Mouse (Mus musculus) layer of hippocampus, postnatal 25 days (tissue): ENCODE data around the gene Pde4c. TPM values are rescaled to one million over a fixed set of nuclear protein-coding genes. Genes with fewer than 3 reads are reported as not detected.

Experiments used
- DNase-seq, 2 experiments: peaks; one replicate each; pipeline ENCODE4 v3.0.0; 2022; ENCODE audit warnings: mixed read lengths in 2 of 2, low spot score in 1 of 2; ENCODE audit errors: extremely low spot score in 1 of 2
- total RNA-seq, 2 experiments: library from RNA; stranded (reverse); gene quantifications; 2 replicates each; pipeline ENCODE4 v1.2.3; 2021

Gene Pde4c
- total RNA-seq, 2 experiments from 2014 or later: 0.89 to 1.2 TPM

DNA sequence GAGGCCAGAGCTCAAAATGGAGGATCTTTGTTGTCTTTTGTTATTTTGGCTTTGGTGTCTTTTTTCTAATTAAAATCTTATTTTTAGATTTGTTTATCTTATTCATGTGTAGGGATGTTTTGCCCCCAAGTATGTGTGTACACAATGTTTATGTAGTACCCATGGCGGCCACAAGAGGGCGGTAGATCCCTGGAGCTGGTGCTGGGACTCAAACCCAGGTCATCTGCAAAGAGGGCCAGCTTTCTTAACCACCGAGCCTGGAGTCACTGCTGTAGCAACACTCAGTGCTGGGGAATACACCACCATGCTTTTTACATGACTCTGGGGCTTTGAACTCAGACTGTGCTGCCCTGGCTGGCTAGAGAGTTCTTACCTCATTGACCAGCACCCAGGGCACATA, 39.8 kb downstream of the Pde4c start:
- peak in 1 of 2 experiments; percentile 74 for DNase-seq

DNA sequence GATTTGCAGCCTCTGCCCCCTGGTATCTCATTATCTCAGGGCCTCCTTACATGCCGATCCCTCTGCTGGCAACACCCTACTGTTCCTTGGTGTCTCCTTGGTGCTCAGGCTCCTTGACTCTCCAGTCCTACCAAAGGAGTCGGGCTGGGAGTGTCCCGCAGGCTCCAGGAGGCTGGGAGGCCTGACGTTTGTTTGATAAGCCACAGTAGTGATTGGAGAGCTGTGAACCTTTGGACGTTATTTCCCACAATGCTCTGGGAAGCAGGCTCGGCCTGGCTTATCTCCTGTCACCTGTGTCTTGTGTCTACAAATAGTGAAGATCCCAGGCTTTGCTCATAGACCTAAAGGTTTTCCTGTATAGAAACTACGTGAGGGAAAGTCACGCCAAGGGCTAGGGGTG, 40.5 kb downstream of the Pde4c start:
- DNase-seq: no peak

DNA sequence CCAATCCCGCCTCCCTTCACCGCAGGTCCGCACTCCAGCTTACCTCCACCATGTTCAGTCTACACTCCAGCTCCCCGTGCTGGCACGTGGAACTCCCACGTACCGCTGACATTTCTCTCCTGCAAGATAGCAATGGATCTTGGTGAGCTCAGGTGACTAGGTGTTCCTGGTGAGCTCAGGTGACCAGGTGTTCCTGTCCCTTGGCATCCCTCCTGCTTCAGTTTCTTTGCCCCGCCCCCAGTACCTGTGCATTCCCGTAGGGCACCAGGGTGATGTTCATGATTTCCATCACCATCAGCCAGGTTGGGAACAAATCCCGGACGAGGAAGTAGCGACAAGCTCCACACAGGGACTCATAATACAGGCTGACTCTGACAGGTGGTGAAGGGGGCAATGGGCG, 41.2 kb downstream of the Pde4c start:
- DNase-seq: no peak

DNA sequence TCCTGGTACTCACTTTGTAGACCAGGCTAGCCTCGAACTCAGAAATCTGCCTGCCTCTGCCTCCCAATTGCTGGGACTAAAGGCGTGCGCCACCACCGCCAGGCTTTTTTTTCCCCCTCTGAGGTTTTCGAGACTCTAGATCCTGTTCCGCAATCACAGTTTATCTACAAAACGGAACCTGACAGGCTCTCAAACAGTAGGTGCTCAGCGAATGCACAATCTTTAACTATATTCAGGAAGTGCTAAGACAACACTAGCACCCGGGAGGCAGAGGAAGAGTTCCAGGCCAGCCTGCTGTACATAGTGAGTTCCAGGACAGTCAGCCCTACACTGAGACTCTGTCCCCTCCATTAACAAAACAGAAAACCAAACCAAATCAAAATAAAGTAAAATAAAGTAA, 41.8 kb downstream of the Pde4c start:
- no peak for DNase-seq

DNA sequence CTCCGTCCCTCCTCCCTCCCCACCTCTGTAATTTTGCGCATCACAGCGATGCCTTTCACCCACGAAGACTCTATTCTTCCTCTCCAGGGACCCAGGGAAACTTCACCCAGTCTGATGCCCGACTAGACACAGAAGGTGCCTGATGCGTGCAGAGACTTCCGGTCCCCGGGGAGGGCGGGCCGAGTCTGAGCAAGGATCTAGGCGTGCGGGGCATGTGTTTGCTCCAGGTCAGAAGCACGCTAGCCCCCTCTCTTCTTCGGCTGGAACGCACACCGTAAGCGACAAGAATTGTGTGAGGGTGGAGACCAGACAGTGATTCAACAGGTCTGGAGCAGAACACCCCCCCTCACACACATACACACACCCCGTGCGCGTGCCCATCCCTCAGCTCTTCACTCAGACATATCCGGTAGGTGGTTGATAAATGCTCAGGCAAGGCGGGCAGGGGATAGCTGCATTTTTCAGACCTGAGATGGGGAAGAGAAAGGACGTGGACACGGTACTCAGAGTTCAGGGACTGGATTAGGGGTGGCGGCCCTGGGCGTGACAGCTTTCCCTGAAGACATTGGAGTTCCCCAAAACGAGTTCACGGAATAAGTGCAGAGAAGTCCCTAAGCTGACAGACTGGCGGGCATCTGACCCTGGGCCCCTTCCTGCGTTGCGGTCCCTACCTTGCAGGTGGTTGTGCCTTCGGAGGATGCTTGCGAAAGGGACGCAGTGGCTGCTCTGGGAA, 42.5 kb downstream of the Pde4c start:
- DNase-seq: peak in 1 of 2 experiments; percentile 13

DNA sequence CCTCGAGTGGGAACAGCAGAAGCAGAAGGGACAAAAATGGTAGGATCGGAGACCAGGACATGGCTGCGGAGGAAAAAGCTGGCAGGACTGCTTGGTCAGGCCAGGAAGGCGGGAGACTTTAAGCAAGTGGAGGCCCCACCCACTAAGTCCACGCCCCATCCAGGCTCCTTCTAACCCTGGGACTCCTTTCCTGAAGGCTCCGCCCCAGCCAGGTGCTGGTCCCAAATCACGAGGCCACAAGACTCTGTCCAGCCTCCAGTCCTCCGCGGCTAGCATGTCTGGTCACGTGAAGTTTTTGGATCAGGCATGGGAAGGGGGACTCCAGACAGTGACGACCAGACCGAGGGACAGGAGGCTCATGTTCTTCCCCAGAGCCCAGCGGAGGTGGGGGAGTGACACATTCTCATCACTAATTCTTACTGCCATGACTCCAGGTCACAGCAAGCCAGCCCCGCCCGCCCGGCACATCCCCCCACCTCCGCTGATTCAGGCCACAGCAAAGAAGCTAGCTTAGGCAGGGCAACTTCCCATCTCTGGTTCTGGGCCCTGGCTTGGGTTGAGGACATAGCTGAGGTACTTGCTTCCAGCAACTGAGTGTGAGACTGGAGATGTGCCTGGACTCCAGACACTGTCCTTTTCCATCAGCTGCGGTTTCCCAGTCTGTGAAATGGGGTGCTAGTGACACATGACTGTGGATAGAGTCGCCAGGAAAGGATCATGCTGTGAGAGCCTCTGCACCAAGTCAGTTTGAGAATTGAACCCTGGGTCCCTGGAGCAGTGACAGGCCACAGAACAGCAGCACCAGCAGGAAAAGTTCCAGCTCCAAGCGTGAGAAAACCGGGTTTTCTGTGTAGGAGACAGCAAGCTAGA, 43.3 kb downstream of the Pde4c start:
- peak in 1 of 2 experiments; percentile 9 for DNase-seq

DNA sequence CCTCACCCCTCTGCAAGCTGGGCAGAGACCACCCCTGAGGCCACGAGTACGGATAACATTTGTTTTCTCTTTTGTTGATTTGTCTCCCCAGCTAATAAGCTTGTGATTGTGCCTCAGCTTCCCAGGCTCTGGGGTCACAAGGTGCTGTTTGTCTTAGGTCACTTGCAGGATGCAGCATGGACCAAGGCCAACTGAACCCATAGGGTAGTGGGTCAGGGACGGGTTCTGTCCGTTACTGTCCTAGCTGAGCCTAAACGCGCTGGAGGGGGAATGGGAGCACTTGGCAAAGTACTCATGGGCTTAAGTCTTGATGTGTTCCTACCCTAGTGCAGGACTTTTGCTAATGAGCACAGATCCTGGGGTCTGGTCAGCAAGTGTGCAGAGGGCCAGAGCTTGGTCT, 44.0 kb downstream of the Pde4c start:
- peak in 1 of 2 experiments; percentile 3 for DNase-seq

DNA sequence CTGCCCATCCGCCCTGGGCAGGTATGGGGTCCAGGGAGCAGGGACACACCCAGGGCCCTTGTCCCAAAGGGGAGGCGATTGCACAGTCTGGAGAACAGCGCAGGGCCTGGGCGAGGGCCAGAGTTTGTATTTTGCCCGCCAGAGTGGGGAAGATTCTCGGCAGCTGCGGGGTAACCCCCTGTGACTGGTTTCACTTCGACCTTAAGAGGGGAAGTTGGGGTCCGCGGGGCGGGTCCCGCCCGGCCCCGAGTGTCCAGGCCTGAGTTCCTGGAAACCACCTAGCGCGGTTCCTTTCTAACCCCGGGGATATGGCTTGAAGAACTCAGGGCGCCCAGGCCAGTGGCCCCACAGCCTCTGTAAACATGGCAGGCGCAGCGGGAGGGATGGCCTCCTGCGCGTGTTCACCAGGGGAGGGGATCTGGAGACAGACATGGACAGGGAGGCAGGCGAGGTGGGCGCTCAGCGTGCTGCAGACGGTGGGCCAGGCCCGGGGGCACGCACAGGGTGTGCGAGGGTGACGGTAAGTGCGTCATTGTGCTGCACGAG, 44.8 kb downstream of the Pde4c start:
- peak in 1 of 2 experiments; percentile 8 for DNase-seq

DNA sequence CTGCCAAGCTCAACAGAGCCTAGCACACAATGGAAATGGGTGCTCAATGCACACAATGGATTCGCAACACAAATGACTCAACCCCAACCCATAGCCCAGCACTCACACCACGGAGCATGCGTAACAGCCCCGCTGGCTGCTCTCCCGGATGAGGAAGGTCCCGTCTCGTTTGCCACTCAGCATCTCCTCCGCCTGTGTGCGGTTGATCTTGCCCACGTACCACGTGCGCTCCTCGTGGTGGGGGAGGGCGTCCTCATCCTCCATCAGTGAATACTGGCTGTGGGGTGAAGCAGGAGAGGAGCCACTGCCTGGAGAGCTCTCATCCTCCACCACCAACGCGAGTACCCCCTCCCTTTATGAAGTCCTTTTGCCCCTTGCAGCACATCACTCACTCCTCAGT, 45.4 kb downstream of the Pde4c start:
- no peak for DNase-seq

DNA sequence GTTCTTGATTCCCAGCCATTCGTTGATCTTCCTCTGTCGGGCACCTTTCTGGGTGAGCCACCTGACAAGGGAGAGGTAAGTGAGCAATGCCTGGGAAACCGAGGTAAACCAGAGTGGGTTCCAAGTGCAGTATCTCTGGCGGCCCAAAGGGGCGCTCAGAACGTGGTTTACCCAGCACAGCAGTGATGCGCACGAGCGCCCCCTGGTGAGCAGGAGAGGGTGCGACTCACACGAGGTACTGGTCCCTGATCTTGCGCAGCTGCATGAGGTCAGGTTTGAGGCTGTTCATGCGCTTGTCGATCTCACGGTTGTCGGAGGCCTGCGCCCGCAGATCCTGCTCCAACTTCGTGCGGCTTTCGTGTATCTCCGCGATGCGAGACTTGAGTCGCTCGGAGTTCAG, 45.8 kb downstream of the Pde4c start:
- DNase-seq: peak; percentile 94 to 99

DNA sequence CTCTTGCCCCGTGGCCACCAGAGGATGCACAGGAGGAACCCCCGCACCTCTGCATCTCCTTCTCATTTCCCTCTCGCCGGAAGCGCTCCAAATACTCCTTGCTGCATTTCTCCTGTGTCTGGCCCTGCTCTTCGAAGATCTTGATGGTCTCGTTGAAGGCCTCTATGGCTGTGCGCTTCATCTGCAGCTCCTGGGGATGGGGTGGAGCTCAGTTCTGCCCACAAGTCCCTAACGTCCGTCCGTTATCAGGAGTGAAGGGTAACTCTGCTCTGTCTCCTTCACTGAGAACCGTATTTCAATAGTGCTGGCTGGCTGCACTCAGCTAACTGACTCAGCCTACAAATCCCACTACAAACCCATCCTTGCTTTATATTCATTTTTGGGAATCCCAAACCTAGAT, 46.3 kb downstream of the Pde4c start:
- no peak for DNase-seq

DNA sequence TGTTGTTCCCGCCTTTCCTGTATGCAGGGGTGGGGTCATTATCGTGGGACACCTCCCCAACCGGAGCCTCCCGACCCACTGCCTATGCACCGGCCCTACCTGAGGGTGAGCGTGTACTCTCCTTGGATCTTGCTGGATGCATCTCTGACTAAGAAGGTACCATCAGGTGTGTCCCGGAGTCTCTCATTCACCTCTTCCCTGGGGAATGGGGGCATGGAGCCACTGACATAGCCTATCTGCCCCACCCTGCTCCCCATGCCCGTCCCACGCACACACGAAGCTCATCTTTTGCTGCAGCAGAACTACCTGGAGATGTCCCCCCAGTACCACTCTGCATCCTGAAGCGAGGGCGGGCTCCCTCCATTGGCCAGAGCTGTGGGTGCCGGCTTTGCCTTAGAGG, 47.2 kb downstream of the Pde4c start:
- no peak for DNase-seq

DNA sequence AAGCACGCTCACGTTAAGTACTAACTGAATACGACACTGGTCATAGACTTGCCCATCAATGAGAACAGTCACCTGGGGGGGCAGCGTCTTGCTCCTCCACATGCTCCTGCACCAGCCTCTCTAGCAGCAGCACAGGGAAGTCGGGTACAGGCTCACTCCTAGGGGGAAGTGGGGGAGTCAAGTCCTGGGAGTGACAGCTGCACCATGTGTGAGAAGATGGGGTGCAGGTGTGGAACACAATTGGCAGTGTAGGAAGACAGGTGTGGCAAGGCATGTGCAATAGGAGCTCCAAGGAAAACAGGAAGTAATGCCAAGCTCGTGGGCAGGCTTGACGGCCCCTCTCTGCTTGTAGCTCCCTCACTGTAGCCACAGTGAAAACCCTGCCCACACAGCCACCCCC, 47.7 kb downstream of the Pde4c start:
- no peak for DNase-seq

DNA sequence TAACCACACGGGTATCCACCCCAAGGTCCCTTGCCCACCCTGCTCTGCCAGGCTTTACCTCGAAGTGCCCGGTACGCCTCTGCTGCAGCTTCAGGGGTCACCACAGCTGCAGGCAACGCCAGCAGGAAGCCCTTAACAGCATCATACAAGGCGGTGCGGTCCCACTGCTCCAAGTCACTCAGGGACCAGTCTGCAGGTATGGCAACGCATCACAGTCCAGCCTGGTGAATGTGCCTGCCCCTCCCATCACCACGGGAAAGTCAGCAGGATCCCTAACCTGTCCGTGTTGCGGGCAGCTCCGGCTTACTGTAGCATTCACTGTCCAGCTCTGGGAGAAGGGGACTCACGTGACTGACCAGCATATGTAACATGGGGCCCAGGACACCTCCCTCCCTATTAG, 48.6 kb downstream of the Pde4c start:
- DNase-seq: no peak

DNA sequence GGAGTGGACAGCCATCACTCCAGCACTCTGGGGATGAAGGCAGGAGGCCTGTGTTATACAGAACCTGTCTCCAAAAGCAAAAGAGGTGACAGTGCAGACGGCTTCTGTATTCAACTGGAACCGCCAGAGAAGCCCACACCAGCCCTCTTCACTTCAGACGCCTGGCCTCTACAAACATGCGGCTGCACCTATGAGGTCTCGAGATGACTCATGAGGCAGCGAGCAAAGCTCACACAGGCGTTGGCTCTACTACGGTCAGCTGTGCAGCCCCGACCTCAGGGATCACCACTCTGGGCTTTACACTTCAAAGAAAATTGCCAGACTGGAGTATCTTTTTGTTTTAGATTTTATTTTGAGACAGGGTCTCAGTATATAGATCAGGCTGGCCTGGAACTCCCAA, 49.4 kb downstream of the Pde4c start:
- DNase-seq: no peak

DNA sequence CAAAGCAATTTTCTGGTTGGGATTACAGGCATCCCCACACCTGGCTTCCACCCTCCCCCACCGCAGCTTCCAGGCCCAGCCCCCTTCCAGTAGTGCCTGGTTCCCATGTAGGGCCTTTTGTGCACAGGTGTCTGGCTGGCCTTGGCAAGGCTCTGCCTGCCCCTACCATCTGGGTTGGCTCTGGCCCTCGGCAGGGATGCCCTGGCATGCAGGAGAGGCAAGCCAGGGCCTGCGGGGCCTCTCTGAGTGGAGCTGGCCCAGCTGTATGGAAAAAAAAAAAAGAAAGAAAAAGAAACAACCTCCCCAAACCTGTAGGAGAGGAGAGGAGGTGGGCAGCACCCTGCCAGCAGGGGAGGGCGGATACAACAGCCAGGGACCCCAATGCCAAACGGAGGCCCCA, 49.9 kb downstream of the Pde4c start:
- DNase-seq: no peak

DNA sequence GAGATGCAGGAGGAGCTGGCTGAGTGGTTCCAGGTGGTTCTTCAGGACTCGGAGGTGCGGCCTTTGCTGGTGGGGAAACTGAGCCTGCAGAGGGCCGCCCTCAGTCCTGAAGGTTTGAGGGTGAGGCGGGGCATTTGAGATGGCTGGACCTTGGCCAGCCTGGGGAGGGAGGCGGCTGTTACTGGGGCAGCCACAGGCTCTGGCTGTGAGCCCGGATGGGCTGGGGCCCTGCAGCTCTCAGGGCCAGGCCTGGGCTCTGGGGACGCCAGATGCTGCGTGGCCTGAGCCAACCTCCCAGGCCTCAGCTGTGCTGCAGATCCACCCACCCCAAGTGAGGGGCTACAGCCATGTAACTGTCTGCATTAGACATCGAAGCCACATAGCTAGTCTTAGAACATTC, 50.3 kb downstream of the Pde4c start:
- DNase-seq: peak in 1 of 2 experiments; percentile 49

DNA sequence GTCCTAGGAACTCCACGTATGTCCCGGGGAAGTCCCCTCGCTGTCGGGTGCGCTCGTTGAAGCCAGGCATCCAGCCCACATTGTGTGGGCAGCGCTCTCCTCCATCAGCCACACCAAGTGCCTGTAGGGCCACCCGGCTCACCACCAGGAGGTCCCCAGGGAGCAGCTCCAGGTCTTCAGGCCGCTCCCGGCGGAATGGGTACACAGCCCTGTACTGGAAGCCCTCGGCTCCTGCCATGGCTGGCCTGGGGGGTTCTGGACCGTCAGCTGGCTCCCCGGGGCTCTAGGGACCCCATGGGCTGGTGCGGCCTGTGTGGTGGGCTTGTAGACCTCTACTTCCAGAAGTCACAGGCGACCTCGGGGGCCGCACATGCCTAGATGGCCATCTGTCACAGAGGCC, 51.2 kb downstream of the Pde4c start:
- no peak for DNase-seq

DNA sequence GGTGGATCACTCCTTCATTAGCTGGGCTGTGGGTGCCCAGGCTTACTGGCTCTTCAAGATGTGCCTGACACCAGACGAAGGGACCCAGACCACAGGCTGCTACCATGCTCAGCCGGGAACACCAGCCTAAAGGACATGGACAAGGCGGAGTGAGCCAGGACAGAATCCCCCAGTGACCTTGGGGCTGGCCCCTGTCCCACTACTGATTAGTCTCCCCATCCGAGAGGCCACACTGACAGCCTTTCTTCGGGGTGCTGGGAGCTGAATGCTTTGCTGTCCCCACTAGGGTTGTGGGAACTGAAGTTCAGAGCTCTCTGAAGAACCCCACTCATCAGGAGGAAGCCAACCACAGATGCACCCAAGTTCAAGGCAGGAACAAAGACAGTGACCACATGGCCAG, 51.7 kb downstream of the Pde4c start:
- no peak for DNase-seq

DNA sequence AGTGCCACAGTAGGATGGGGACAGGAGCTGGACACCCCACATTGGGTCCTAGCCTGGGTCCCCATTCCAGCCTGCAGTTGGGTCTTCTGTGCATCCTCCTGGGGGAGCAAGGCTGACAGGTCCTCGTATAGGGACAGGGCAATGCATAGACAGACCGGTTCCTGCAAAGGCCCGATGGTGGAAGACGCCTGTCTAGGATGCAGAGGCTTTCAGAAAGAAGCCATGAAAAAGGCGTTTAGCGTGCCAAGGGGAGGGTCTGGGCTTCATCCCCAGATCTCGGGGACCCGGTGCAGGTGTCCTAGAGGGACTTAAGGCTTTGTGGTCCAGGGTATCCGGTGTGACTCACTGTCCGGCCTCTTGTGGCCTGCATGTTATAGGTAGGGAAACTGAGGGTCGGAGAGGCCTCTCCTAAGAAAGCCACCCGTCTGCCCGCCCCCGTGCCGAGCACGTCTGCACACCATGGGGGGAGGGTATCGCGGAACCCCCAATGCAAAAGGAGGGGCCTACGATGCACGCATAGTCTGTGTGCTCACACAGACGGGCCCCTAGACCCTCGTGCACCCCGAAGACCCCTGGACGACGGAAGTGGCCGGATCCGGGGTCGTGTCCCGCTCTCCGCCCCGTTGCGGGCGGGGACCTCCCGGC, 52.5 kb downstream of the Pde4c start:
- no peak for DNase-seq
